Mouse (Mus musculus) heart, embryonic 10.5 days (tissue): ENCODE data around the gene Tet1. TPM values are rescaled to one million over a fixed set of nuclear protein-coding genes. Genes with fewer than 3 reads are reported as not detected.

Experiments used
- DNase-seq: peaks from one replicate; pipeline ENCODE4 v3.0.0-alpha.2; 2017; ENCODE audit warnings: low spot score
- H3K27ac ChIP-seq: fragments of 300-500 bp; sonication (generic); 2 replicates; pipeline ENCODE4 v1.5.1; 2016; ENCODE audit warnings: mild to moderate bottlenecking
- H3K27me3 ChIP-seq: fragments of 300-500 bp; sonication (generic); 2 replicates; pipeline ENCODE4 v1.6.1; 2016; ENCODE audit warnings: mild to moderate bottlenecking; ENCODE audit not compliant: poor library complexity, insufficient read depth, severe bottlenecking
- H3K36me3 ChIP-seq: fragments of 300-500 bp; sonication (generic); 2 replicates; pipeline ENCODE4 v1.6.1; 2016; ENCODE audit warnings: mild to moderate bottlenecking, moderate library complexity
- H3K4me1 ChIP-seq: fragments of 300-500 bp; sonication (generic); 2 replicates; pipeline ENCODE4 v1.6.1; 2016; ENCODE audit warnings: mild to moderate bottlenecking
- H3K4me3 ChIP-seq: fragments of 300-500 bp; sonication (generic); 2 replicates; pipeline ENCODE4 v1.5.1; 2016; ENCODE audit warnings: mild to moderate bottlenecking, moderate library complexity
- H3K9me3 ChIP-seq: fragments of 300-500 bp; sonication (generic); 2 replicates; pipeline ENCODE4 v1.6.1; 2016; ENCODE audit warnings: mild to moderate bottlenecking, moderate library complexity
- WGBS: fragments of 180-500 bp; shearing (Covaris S2); methylation state at CpG from one replicate; pipeline ENCODE4 v1.1.7; 2016; 5-methylcytosine and 5-hydroxymethylcytosine counted together
- polyA plus RNA-seq: library from polyadenylated mRNA; unstranded; fragments of >200 nt; fragmentation: Nextera tagmentation; extraction: Ambion mirVana; gene quantifications from 2 replicates; pipeline ENCODE4 v1.2.1, GENCODE M21; 2016

Gene Tet1
- polyA plus RNA-seq, 1 experiment from 2014 or later: 30.3 TPM

- no peaks in the 10 kb centered on the region for H3K27me3 ChIP-seq
- peak overlapping the region; percentile 77 for H3K4me3 ChIP-seq
- DNase-seq: peak; percentile 80
- H3K4me1 ChIP-seq: peaks cover 12% of the 10 kb centered on the region
- no peaks in the 10 kb centered on the region for H3K9me3 ChIP-seq
- H3K36me3 ChIP-seq: no peaks in the 10 kb centered on the region
- H3K27ac ChIP-seq: peak overlapping the region; percentile 87
- under 1% methylated on average over 38 of the region's 38 CpGs for WGBS
Observed at GRCm38 (mm10) chr10:62885969-62886798, 22.6 kb downstream of the Tet1 start.

- Histone ChIP-seq H3K36me3 (no peaks in the 10 kb centered on the region), H3K27me3 (no peaks in the 10 kb centered on the region), H3K27ac (no peak overlapping the region), H3K4me3 (peak overlapping the region; percentile 77), H3K9me3 (no peaks in the 10 kb centered on the region), H3K4me1 (peaks cover 12% of the 10 kb centered on the region)
- 15% methylated on average over 10 of the region's 10 CpGs for WGBS
- no peak for DNase-seq
Observed at GRCm38 (mm10) chr10:62885460-62885859, 23.3 kb downstream of the Tet1 start.

- H3K9me3 ChIP-seq: no peaks in the 10 kb centered on the region
- H3K4me3 ChIP-seq: 0 out of 2 replicates have a peak overlapping the region, but pooled peaks have one; percentile 20
- no peak overlapping the region for H3K27ac ChIP-seq
- 28% methylated on average over 1 of the region's 1 CpGs for WGBS
- no peak for DNase-seq
- no peaks in the 10 kb centered on the region for H3K27me3 ChIP-seq
- H3K4me1 ChIP-seq: peaks cover 12% of the 10 kb centered on the region
- H3K36me3 ChIP-seq: peaks cover 3% of the 10 kb centered on the region
Observed at GRCm38 (mm10) chr10:62884517-62884916, 24.3 kb downstream of the Tet1 start.

GRCm38 (mm10) chr10:62883933-62884372 lies 24.8 kb downstream of the Tet1 start:
- H3K4me3 ChIP-seq: peak overlapping the region; percentile 20; the same call in 1 of the 2 replicates
- H3K36me3 ChIP-seq: peaks cover 9% of the 10 kb centered on the region
- no peaks in the 10 kb centered on the region for H3K9me3 ChIP-seq
- peaks cover 12% of the 10 kb centered on the region for H3K4me1 ChIP-seq
- no peak overlapping the region for H3K27ac ChIP-seq
- no peaks in the 10 kb centered on the region for H3K27me3 ChIP-seq
- WGBS: 12% methylated on average over 9 of the region's 9 CpGs
- DNase-seq: no peak

- H3K9me3 ChIP-seq: no peaks in the 10 kb centered on the region
- H3K36me3 ChIP-seq: peaks cover 28% of the 10 kb centered on the region
- H3K4me1 ChIP-seq: peaks cover 12% of the 10 kb centered on the region
- WGBS: 40% methylated on average over 5 of the region's 5 CpGs
- DNase-seq: no peak
- H3K4me3 ChIP-seq: no peak overlapping the region
- H3K27me3 ChIP-seq: no peaks in the 10 kb centered on the region
- no peak overlapping the region for H3K27ac ChIP-seq
Observed at GRCm38 (mm10) chr10:62881211-62881610, 27.6 kb downstream of the Tet1 start.

- Histone ChIP-seq H3K9me3 (no peaks in the 10 kb centered on the region), H3K4me3 (no peak overlapping the region), H3K27me3 (no peaks in the 10 kb centered on the region), H3K27ac (no peak overlapping the region), H3K4me1 (no peaks in the 10 kb centered on the region), H3K36me3 (peaks cover 28% of the 10 kb centered on the region)
- DNase-seq: no peak
- 83% methylated on average over 13 of the region's 13 CpGs for WGBS
Observed at GRCm38 (mm10) chr10:62878056-62878455, 30.7 kb downstream of the Tet1 start.

GRCm38 (mm10) chr10:62875565-62875964 lies 33.2 kb downstream of the Tet1 start:
- Histone ChIP-seq H3K27ac (no peak overlapping the region), H3K27me3 (no peaks in the 10 kb centered on the region), H3K4me3 (no peak overlapping the region), H3K9me3 (no peaks in the 10 kb centered on the region), H3K4me1 (no peaks in the 10 kb centered on the region), H3K36me3 (peaks cover 28% of the 10 kb centered on the region)
- WGBS: 84% methylated on average over 4 of the region's 4 CpGs
- DNase-seq: no peak

- no peaks in the 10 kb centered on the region for H3K27me3 ChIP-seq
- H3K9me3 ChIP-seq: no peaks in the 10 kb centered on the region
- H3K4me3 ChIP-seq: no peak overlapping the region
- H3K36me3 ChIP-seq: peaks cover 27% of the 10 kb centered on the region
- no peak for DNase-seq
- no peak overlapping the region for H3K27ac ChIP-seq
- no peaks in the 10 kb centered on the region for H3K4me1 ChIP-seq
- 77% methylated on average over 4 of the region's 4 CpGs for WGBS
Observed at GRCm38 (mm10) chr10:62874828-62875227, 34.0 kb downstream of the Tet1 start.

- no peaks in the 10 kb centered on the region for H3K27me3 ChIP-seq
- H3K4me1 ChIP-seq: peaks cover 22% of the 10 kb centered on the region
- peak overlapping the region; percentile 90 for H3K27ac ChIP-seq
- peak; percentile 78 for DNase-seq
- peak overlapping the region; percentile 61 for H3K4me3 ChIP-seq
- 15% methylated on average over 11 of the region's 11 CpGs for whole genome bisulfite sequencing
- peaks cover 12% of the 10 kb centered on the region; the same call in 1 of the 2 replicates for H3K36me3 ChIP-seq
- no peaks in the 10 kb centered on the region for H3K9me3 ChIP-seq
Observed at GRCm38 (mm10) chr10:62866035-62866791, 42.6 kb downstream of the Tet1 start.

GRCm38 (mm10) chr10:62865167-62866034 lies 43.4 kb downstream of the Tet1 start:
- H3K9me3 ChIP-seq: no peaks in the 10 kb centered on the region
- DNase-seq: peak; percentile 94
- H3K27ac ChIP-seq: peak overlapping the region; percentile 90
- H3K36me3 ChIP-seq: peaks cover 16% of the 10 kb centered on the region; the same call in 1 of the 2 replicates
- WGBS: 1% methylated on average over 28 of the region's 28 CpGs
- H3K27me3 ChIP-seq: no peaks in the 10 kb centered on the region
- H3K4me1 ChIP-seq: peaks cover 22% of the 10 kb centered on the region
- peak overlapping the region; percentile 61 for H3K4me3 ChIP-seq

GRCm38 (mm10) chr10:62863563-62863962 lies 45.2 kb downstream of the Tet1 start:
- Histone ChIP-seq H3K27me3 (no peaks in the 10 kb centered on the region), H3K36me3 (peaks cover 21% of the 10 kb centered on the region), H3K9me3 (no peaks in the 10 kb centered on the region), H3K4me1 (peaks cover 22% of the 10 kb centered on the region), H3K4me3 (peak overlapping the region; percentile 43), H3K27ac (0 out of 2 replicates have a peak overlapping the region, but pooled peaks have one; percentile 36)
- no peak for DNase-seq
- 83% methylated on average over 3 of the region's 3 CpGs for WGBS

- Histone ChIP-seq H3K27ac (no peak overlapping the region), H3K36me3 (peaks cover 21% of the 10 kb centered on the region), H3K9me3 (no peaks in the 10 kb centered on the region), H3K4me1 (peaks cover 29% of the 10 kb centered on the region), H3K27me3 (no peaks in the 10 kb centered on the region), H3K4me3 (no peak overlapping the region)
- no peak for DNase-seq
- WGBS: 97% methylated on average over 1 of the region's 1 CpGs
Observed at GRCm38 (mm10) chr10:62862435-62862834, 46.4 kb downstream of the Tet1 start.
